Mouse (Mus musculus) heart, embryonic 15.5 days (tissue): ENCODE data around the gene Tet3. TPM values are rescaled to one million over a fixed set of nuclear protein-coding genes. Genes with fewer than 3 reads are reported as not detected.

Experiments used
- ATAC-seq: fragments of 200-750 bp; cut with Nextera tagmentation; replicated peaks from 2 replicates; pipeline ENCODE4 v1.8.0; 2017; ENCODE audit warnings: low read depth, moderate TSS enrichment; ENCODE audit not compliant: insufficient number of reproducible peaks, insufficient read depth, low FRiP score
- H3K27ac ChIP-seq: fragments of 300-500 bp; sonication (generic); 2 replicates; pipeline ENCODE4 v1.5.1; 2015; ENCODE audit warnings: mild to moderate bottlenecking, inconsistent platforms
- H3K27me3 ChIP-seq: fragments of 300-500 bp; sonication (generic); 2 replicates; pipeline ENCODE4 v1.6.1; 2015; ENCODE audit warnings: inconsistent platforms
- H3K36me3 ChIP-seq: fragments of 300-500 bp; sonication (generic); 2 replicates; pipeline ENCODE4 v1.6.1; 2015; ENCODE audit warnings: mild to moderate bottlenecking, inconsistent platforms
- H3K4me1 ChIP-seq: fragments of 300-500 bp; sonication (generic); replicated peaks from 2 replicates; pipeline ENCODE4 v1.6.1; 2015; ENCODE audit warnings: inconsistent platforms
- H3K4me2 ChIP-seq: fragments of 300-500 bp; sonication (generic); 2 replicates; pipeline ENCODE4 v1.6.1; 2015; ENCODE audit warnings: inconsistent platforms, mild to moderate bottlenecking, moderate library complexity
- H3K4me3 ChIP-seq: fragments of 300-500 bp; sonication (generic); 2 replicates; pipeline ENCODE4 v1.5.1; 2015; ENCODE audit warnings: mild to moderate bottlenecking, inconsistent platforms
- H3K9ac ChIP-seq: fragments of 300-500 bp; sonication (generic); 2 replicates; pipeline ENCODE4 v1.6.1; 2015; ENCODE audit warnings: mild to moderate bottlenecking, inconsistent platforms
- H3K9me3 ChIP-seq: fragments of 300-500 bp; sonication (generic); replicated peaks from 2 replicates; pipeline ENCODE4 v1.6.1; 2016; ENCODE audit warnings: inconsistent platforms
- WGBS: fragments of 180-500 bp; shearing (Covaris S2); methylation state at CpG from one replicate; pipeline ENCODE4 v1.1.7; 2015; ENCODE audit warnings: mixed read lengths; 5-methylcytosine and 5-hydroxymethylcytosine counted together
- microRNA-seq: library from miRNA; unstranded; fragments of <30 nt; microRNA quantifications from one replicate; pipeline ENCODE4, GENCODE M21; 2016
- polyA plus RNA-seq: library from polyadenylated mRNA; unstranded; fragments of >200 nt; fragmentation: Nextera tagmentation; extraction: Ambion mirVana; gene quantifications from 2 replicates; pipeline ENCODE4 v1.2.1, GENCODE M21; 2015

Tet3 gene
- polyA plus RNA-seq, 1 experiment from 2014 or later, result 26.2 TPM

DNA sequence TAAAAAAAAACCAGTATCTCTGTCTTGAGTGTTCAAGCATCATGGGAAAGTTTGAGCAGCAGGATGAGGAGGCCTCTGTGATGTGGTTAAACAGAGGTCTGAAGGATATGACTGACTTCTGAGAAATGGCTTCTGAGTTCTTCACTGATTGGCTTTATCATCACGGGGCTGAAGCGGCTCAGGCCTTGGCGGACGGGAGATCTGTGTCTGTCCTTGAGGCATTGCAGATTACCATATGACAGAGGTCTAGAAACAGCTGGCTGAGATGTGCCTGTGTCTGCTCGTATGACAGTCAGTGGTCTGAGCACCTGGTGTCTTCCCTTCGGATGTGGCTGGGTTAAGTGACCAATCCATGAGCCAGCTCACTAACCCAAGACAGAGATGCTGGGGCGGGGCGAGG, 146.4 kb downstream of the Tet3 start:
- H3K4me2 ChIP-seq, result no peak overlapping the region
- H3K27me3 ChIP-seq, result no peaks in the 10 kb centered on the region
- no peaks in the 10 kb centered on the region; the same call in 1 of the 2 replicates for H3K36me3 ChIP-seq
- H3K4me3 ChIP-seq, result no peak overlapping the region
- WGBS, result 73% methylated on average over 8 of the region's 8 CpGs
- peaks cover 4% of the 10 kb centered on the region for H3K4me1 ChIP-seq
- no peak overlapping the region for H3K9ac ChIP-seq
- H3K9me3 ChIP-seq, result no peaks in the 10 kb centered on the region
- no peak overlapping the region for H3K27ac ChIP-seq
- no peak for ATAC-seq

Small RNA genes within 50 kb of the gene (microRNA-seq; reads per million reads assigned to microRNA genes)
- not detected for gene Mir6374

Other genes with a start within 250 kb of the Tet3 start
- gene Slc4a5, start 239.3 kb downstream of the Tet3 start, polyA plus RNA-seq, result 0.22 and 0.28 TPM in 2 replicates
- gene Mthfd2, start 133.2 kb downstream of the Tet3 start, polyA plus RNA-seq, result 21.0 and 24.1 TPM in 2 replicates
- 28.1 and 38.4 TPM in 2 replicates for gene Mob1a, start 133.1 kb downstream of the Tet3 start, polyA plus RNA-seq
- gene Bola3, start 109.9 kb downstream of the Tet3 start, polyA plus RNA-seq, result 220 and 294 TPM in 2 replicates
- gene Dguok, start 47.9 kb upstream of the Tet3 start, polyA plus RNA-seq, result 48.2 and 61.0 TPM in 2 replicates
- 17.5 and 41.6 TPM in 2 replicates for gene Actg2, start 77.2 kb upstream of the Tet3 start, polyA plus RNA-seq
- gene Stambp, start 113.6 kb upstream of the Tet3 start, polyA plus RNA-seq, result 22.0 and 23.6 TPM in 2 replicates
- 0.19 and 0.50 TPM in 2 replicates for gene Clec4f, start 197.1 kb upstream of the Tet3 start, polyA plus RNA-seq
- gene Cd207, start 218.8 kb upstream of the Tet3 start, polyA plus RNA-seq, result 0.20 and 0.26 TPM in 2 replicates